Mouse (Mus musculus) neural tube, embryonic 14.5 days (tissue): Measurements from ENCODE around the gene Arhgef12. TPM values are rescaled to one million over a fixed set of nuclear protein-coding genes. Genes with fewer than 3 reads are reported as not detected.

Source experiments
- ATAC-seq: fragments of 200-750 bp; cut with Nextera tagmentation; 2 replicates; pipeline ENCODE4 v1.8.0; 2017; ENCODE audit warnings: low read depth, mild to moderate bottlenecking, moderate TSS enrichment, moderate library complexity
- H3K27ac ChIP-seq: fragments of 300-500 bp; sonication (generic); 2 replicates; pipeline ENCODE4 v1.5.1; 2014; ENCODE audit warnings: low read depth, mild to moderate bottlenecking, control low read depth, low read length, moderate library complexity, mixed read lengths
- H3K27me3 ChIP-seq: fragments of 300-500 bp; sonication (generic); 2 replicates; pipeline ENCODE4 v1.6.1; 2014; ENCODE audit warnings: low read length; ENCODE audit not compliant: control insufficient read depth, insufficient read depth
- H3K36me3 ChIP-seq: fragments of 300-500 bp; sonication (generic); 2 replicates; pipeline ENCODE4 v1.6.1; 2014; ENCODE audit warnings: low read length, mixed read lengths; ENCODE audit not compliant: control insufficient read depth, insufficient read depth
- H3K4me1 ChIP-seq: fragments of 300-500 bp; sonication (generic); 2 replicates; pipeline ENCODE4 v1.6.1; 2014; ENCODE audit warnings: low read length; ENCODE audit not compliant: control insufficient read depth, insufficient read depth
- H3K4me2 ChIP-seq: fragments of 300-500 bp; sonication (generic); 2 replicates; pipeline ENCODE4 v1.6.1; 2014; ENCODE audit warnings: mild to moderate bottlenecking, low read depth, low read length, control low read depth
- H3K4me3 ChIP-seq: fragments of 300-500 bp; sonication (generic); 2 replicates; pipeline ENCODE4 v1.5.1; 2014; ENCODE audit warnings: low read depth, low read length, control low read depth, mixed read lengths
- H3K9ac ChIP-seq: fragments of 300-500 bp; sonication (generic); replicated peaks from 2 replicates; pipeline ENCODE4 v1.6.1; 2014; ENCODE audit warnings: low read depth, mild to moderate bottlenecking, control low read depth, low read length, mixed read lengths
- H3K9me3 ChIP-seq: fragments of 300-500 bp; sonication (generic); 2 replicates; pipeline ENCODE4 v1.6.1; 2016; ENCODE audit warnings: low read length; ENCODE audit not compliant: control insufficient read depth
- WGBS: fragments of 180-500 bp; shearing (Covaris S2); extraction: QIAGEN DNeasy Blood & Tissue Kit; methylation state at CpG from one replicate; pipeline ENCODE4 v1.1.7; 2014; 5-methylcytosine and 5-hydroxymethylcytosine counted together
- polyA plus RNA-seq: library from polyadenylated mRNA; unstranded; fragments of >200 nt; fragmentation: Nextera tagmentation; extraction: Ambion mirVana; gene quantifications from 2 replicates; pipeline ENCODE4 v1.2.1, GENCODE M21; 2014

The Arhgef12 gene
- polyA plus RNA-seq, 1 experiment from 2014 or later: 51.4 TPM

DNA sequence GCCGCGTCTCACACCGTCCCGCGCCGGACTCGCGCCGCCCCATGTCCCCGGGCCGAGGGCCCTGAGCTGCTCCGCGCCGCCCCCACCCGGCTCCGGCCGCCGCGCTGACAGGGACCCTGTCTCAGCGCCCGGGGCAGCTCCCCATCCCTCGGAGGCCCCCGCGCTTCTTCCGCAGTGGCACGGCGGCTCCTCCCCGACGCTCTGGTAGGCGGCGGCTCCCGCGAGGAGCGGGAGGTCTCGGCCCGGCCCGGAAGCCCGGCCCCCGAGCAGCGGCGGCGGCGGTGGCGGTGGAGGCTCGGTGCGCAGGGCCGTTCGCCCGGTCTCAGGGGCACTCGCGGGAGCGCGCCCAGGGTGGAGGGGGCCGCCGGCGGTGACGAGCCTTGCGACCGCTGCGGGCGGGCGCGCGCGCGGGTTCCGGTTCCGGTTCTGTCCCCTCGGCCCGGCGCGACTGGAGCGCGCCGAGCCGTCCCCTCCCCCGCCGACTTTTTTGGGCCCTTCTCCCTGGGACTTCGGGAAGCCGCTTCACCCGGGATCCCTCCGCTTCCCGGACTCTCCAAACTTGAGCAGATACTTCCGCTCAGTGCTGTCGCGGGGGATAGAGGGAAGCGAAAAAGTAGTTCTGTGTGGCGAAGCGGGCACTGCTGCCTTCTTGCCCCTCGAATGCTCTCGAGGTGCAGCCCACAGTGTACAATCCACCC lies 1.2 kb downstream of the Arhgef12 start:
- H3K4me3 ChIP-seq: peak overlapping the region; percentile 89
- peak overlapping the region; percentile 91 for H3K9ac ChIP-seq
- H3K36me3 ChIP-seq: peaks cover 2% of the 10 kb centered on the region
- no peaks in the 10 kb centered on the region for H3K9me3 ChIP-seq
- peak overlapping the region; percentile 88 for H3K27ac ChIP-seq
- WGBS: under 1% methylated on average over 81 of the region's 91 CpGs
- H3K4me2 ChIP-seq: peak overlapping the region; percentile 93
- peak; percentile 89 for ATAC-seq
- peaks cover 22% of the 10 kb centered on the region for H3K4me1 ChIP-seq
- no peaks in the 10 kb centered on the region for H3K27me3 ChIP-seq

GRCm38 (mm10) chr9:43104873-43105663 lies 2.0 kb downstream of the Arhgef12 start:
- Histone ChIP-seq H3K27me3 (no peaks in the 10 kb centered on the region), H3K4me3 (peak overlapping the region; percentile 89), H3K4me1 (peaks cover 22% of the 10 kb centered on the region), H3K36me3 (no peaks in the 10 kb centered on the region), H3K9me3 (no peaks in the 10 kb centered on the region), H3K27ac (peak overlapping the region; percentile 88), H3K9ac (peak overlapping the region; percentile 91), H3K4me2 (peak overlapping the region; percentile 93)
- 0 out of 2 replicates have a peak, but pooled peaks have one; percentile 13 for ATAC-seq
- WGBS: under 1% methylated on average over 36 of the region's 40 CpGs

DNA sequence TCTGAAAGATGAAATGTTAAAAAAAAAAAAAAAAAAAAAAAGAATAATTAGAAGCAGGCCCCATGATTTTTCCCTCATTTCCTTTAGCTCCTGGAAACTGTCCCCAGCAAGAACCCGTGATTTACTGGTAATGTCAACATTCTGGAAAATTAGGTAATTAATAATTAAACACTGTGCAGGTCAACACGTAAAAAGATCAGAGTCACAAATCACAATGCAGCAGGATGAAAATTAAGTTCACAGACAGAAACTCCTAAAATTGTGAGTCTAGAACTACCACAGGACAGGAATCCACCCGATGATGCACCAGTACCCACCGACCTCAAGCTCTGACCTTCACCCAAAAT lies 2.5 kb downstream of the Arhgef12 start:
- Histone ChIP-seq H3K36me3 (no peaks in the 10 kb centered on the region), H3K4me3 (peak overlapping the region; percentile 89), H3K27me3 (no peaks in the 10 kb centered on the region), H3K9ac (peak overlapping the region; percentile 91), H3K27ac (no peak overlapping the region), H3K4me2 (peak overlapping the region; percentile 93), H3K9me3 (no peaks in the 10 kb centered on the region), H3K4me1 (peaks cover 22% of the 10 kb centered on the region)
- 3% methylated on average over 4 of the region's 4 CpGs for WGBS
- ATAC-seq: no peak

DNA sequence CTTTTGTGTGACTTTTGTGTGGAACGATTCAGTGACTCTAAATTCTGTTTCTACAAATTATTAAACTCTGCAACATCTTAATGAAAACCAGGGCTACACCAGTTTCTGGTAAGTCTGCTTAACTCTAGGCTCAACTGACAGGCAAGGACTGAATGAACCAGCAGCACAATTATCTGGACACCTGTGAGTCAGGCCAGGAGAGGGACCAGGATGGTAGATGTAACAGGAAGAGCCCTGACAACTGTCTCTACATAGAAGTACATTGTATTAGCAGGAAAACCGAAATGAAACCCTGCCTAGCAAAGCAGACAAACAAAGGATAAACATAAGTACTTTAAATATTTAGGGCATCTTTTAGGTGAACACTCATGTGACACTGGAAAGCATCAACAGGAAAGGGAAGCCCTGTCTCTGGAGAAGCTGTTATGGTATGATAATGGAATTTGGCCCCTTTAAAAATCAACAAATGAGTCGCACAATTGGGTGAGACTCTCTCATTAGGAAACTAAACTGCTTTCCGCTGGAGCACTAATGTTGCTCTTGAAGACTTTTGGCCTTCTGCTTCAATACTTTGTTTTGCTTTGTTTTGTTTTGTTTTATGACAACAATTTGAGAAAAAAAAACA lies 3.3 kb downstream of the Arhgef12 start:
- Histone ChIP-seq H3K4me2 (peak overlapping the region; percentile 93), H3K9me3 (no peaks in the 10 kb centered on the region), H3K27ac (no peak overlapping the region), H3K9ac (no peak overlapping the region), H3K36me3 (no peaks in the 10 kb centered on the region), H3K4me3 (peak overlapping the region; percentile 89), H3K27me3 (no peaks in the 10 kb centered on the region), H3K4me1 (peaks cover 22% of the 10 kb centered on the region)
- WGBS: 40% methylated on average over 4 of the region's 4 CpGs
- no peak for ATAC-seq

DNA sequence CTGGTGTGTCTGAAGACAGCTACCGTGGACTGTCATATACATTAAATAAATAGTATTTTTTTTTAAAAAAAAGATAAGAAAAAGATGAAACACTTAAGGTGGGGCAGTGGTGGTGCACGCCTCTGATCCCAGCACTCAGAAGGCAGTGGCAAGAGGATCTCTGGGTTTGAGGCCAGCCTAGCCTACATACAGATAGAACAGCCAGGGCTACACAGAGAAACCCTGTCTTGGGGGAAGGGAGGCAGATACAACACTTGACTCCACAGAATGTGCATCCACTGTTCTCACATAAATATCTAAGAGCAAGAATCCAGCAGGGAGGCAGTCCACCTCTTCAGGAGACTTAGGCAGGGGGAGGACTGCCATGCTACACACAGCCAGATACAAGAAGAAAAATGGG lies 4.1 kb downstream of the Arhgef12 start:
- no peak for ATAC-seq
- no peaks in the 10 kb centered on the region for H3K9me3 ChIP-seq
- H3K4me1 ChIP-seq: peaks cover 22% of the 10 kb centered on the region
- peak overlapping the region; percentile 93; the same call in 1 of the 2 replicates for H3K4me2 ChIP-seq
- H3K27ac ChIP-seq: no peak overlapping the region
- 94% methylated on average over 2 of the region's 2 CpGs for WGBS
- H3K9ac ChIP-seq: no peak overlapping the region
- H3K4me3 ChIP-seq: peak overlapping the region; percentile 89; the same call in 1 of the 2 replicates
- H3K27me3 ChIP-seq: no peaks in the 10 kb centered on the region
- no peaks in the 10 kb centered on the region for H3K36me3 ChIP-seq

- peak overlapping the region; percentile 20; the same call in 1 of the 2 replicates for H3K4me2 ChIP-seq
- no peaks in the 10 kb centered on the region for H3K9me3 ChIP-seq
- H3K9ac ChIP-seq: no peak overlapping the region
- no peak for ATAC-seq
- 76% methylated on average over 8 of the region's 8 CpGs for WGBS
- peaks cover 25% of the 10 kb centered on the region for H3K4me1 ChIP-seq
- H3K27me3 ChIP-seq: no peaks in the 10 kb centered on the region
- H3K27ac ChIP-seq: no peak overlapping the region
- H3K36me3 ChIP-seq: no peaks in the 10 kb centered on the region
- H3K4me3 ChIP-seq: no peak overlapping the region
These were observed 5.0 kb downstream of the Arhgef12 start for GRCm38 (mm10) chr9:43101936-43102595.

DNA sequence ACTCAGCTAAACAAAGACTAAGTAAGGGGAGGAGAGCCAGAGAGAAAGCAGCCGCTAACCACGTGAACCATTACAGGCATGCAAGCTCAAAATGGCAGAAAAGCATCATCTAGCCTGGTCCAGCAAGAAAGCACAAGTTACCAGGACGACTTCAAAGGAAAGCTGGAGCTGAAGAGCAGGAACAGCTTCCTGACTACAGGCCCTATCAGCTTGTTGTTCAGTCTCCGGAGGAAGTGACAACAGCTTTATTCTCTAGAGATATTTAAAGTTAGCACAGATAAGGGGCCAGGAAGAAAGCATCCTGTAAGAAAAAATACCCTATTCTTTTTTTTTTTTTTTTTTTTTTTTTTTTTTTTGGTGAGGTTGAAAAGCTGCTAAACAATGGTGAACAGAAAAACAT lies 8.1 kb downstream of the Arhgef12 start:
- no peak overlapping the region for H3K4me2 ChIP-seq
- no peak overlapping the region for H3K27ac ChIP-seq
- no peak for ATAC-seq
- H3K4me3 ChIP-seq: no peak overlapping the region
- H3K9ac ChIP-seq: no peak overlapping the region
- H3K9me3 ChIP-seq: no peaks in the 10 kb centered on the region
- H3K36me3 ChIP-seq: no peaks in the 10 kb centered on the region
- WGBS: 32% methylated on average over 4 of the region's 4 CpGs
- no peaks in the 10 kb centered on the region for H3K27me3 ChIP-seq
- peaks cover 15% of the 10 kb centered on the region for H3K4me1 ChIP-seq

DNA sequence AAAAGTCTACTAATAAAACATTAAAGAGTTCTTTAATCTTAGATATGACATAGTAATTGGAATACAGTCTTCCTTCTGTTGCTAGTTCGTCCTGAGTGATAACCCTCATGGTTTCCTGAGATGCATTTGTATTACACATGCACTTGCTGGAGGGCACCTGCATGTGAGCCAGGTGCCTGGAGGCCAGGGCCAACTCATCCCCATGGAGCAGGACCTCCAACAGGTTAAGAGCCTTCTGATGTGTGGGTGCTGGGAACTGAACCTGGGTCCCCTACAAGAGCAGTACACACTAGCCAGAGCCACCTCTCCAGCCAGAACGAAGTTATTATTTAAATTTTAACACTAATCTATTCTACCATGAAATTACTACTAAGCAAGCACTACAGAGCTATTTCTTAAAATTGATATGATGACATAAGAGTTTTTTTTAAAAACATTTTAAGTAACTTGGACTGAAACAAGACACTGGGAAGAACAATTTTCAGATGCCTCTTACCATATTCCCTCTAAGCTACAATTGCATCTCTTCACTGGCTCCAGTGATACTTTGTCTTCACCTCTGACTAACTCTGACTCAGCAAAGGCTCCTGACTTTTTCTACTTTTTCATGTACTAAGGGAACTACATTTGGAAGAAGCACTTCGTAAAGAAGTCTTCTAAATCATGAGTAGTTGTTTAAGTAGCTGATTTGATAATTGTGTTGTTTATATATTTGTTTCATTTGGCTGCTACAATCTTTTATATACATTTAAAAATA lies 9.1 kb downstream of the Arhgef12 start:
- Histone ChIP-seq H3K4me2 (no peak overlapping the region), H3K27me3 (no peaks in the 10 kb centered on the region), H3K4me3 (no peak overlapping the region), H3K4me1 (peaks cover 8% of the 10 kb centered on the region), H3K9me3 (no peaks in the 10 kb centered on the region), H3K27ac (no peak overlapping the region), H3K9ac (no peak overlapping the region), H3K36me3 (no peaks in the 10 kb centered on the region)
- 95% methylated on average over 3 of the region's 3 CpGs for WGBS
- ATAC-seq: no peak
